Mouse (Mus musculus) heart, postnatal 0 days (tissue): Measurements from ENCODE around the gene Mterf1a.

Source experiments
- CTCF ChIP-seq: IDR thresholded peaks from 2 replicates; pipeline ENCODE4 v1.5.1; 2016; ENCODE audit warnings: antibody characterized with exemption, control low read depth, low read depth
- EP300 ChIP-seq: IDR thresholded peaks from 2 replicates; pipeline ENCODE4 v1.6.1; 2016; ENCODE audit warnings: antibody characterized with exemption, low read depth

- no peak for TF ChIP-seq CTCF
- TF ChIP-seq EP300: no peak
Observed at GRCm38 (mm10) chr5:3930760-3931159, 37.0 kb upstream of the Mterf1a start.
